Mouse (Mus musculus) heart, adult 11 months (tissue): Measurements from ENCODE around the gene Ube2z.
"Not testable (repeated sequence)": the region's sequence is repeated elsewhere in the genome, so short reads cannot be mapped to it uniquely, and the experiment has no call there.

Experiments used
- DNase-seq: peaks from one replicate; pipeline ENCODE4 v3.0.0; 2022

The Ube2z gene

GRCm38 (mm10) chr11:96065215-96065911, at the start of gene Ube2z:
TSS of gene Ube2z (minus strand) at chr11:96065388.
- peak; percentile 100 for DNase-seq

GRCm38 (mm10) chr11:96114077-96114476, 48.9 kb upstream of the Ube2z start:
- no peak for DNase-seq

- no peak for DNase-seq
Observed at GRCm38 (mm10) chr11:96111751-96112150, 46.6 kb upstream of the Ube2z start, which contains the start of gene Calcoco2. TSS of gene Calcoco2 (minus strand) at chr11:96111964.

GRCm38 (mm10) chr11:96110950-96111349, 45.8 kb upstream of the Ube2z start:
- DNase-seq = not testable (repeated sequence)

- DNase-seq = no peak
Observed at GRCm38 (mm10) chr11:96108376-96108775, 43.2 kb upstream of the Ube2z start.

GRCm38 (mm10) chr11:96093361-96093760, 28.2 kb upstream of the Ube2z start:
- no peak for DNase-seq

- DNase-seq = no peak
Observed at GRCm38 (mm10) chr11:96092674-96093291, 27.6 kb upstream of the Ube2z start.

GRCm38 (mm10) chr11:96091073-96091472, 25.9 kb upstream of the Ube2z start:
- DNase-seq = no peak

GRCm38 (mm10) chr11:96087981-96088380, 22.8 kb upstream of the Ube2z start:
- DNase-seq = no peak

- no peak for DNase-seq
Observed at GRCm38 (mm10) chr11:96082682-96083081, 17.5 kb upstream of the Ube2z start.

- DNase-seq = no peak
Observed at GRCm38 (mm10) chr11:96080736-96081135, 15.5 kb upstream of the Ube2z start.

GRCm38 (mm10) chr11:96076221-96077105, 11.3 kb upstream of the Ube2z start:
- DNase-seq = peak; percentile 90

GRCm38 (mm10) chr11:96075509-96076220, 10.5 kb upstream of the Ube2z start, which contains the start of gene Atp5g1:
TSS of gene Atp5g1 (minus strand) at chr11:96075670.
- peak; percentile 100 for DNase-seq

GRCm38 (mm10) chr11:96075177-96075508, 10.0 kb upstream of the Ube2z start:
- no peak for DNase-seq

GRCm38 (mm10) chr11:96074351-96075176, 9.4 kb upstream of the Ube2z start:
- peak; percentile 90 for DNase-seq

- DNase-seq = no peak
Observed at GRCm38 (mm10) chr11:96073295-96073993, 8.3 kb upstream of the Ube2z start.

GRCm38 (mm10) chr11:96071013-96071412, 5.8 kb upstream of the Ube2z start:
- DNase-seq = no peak

GRCm38 (mm10) chr11:96070353-96070752, 5.2 kb upstream of the Ube2z start:
- DNase-seq = no peak

GRCm38 (mm10) chr11:96068231-96068630, 3.0 kb upstream of the Ube2z start:
- DNase-seq = peak; percentile 94

- peak; percentile 96 for DNase-seq
Observed at GRCm38 (mm10) chr11:96064521-96065214, 520 bp downstream of the Ube2z start.

GRCm38 (mm10) chr11:96058309-96058708, 6.9 kb downstream of the Ube2z start:
- no peak for DNase-seq
